Mouse (Mus musculus): Measurements from ENCODE around the gene Inpp5a. TPM values are rescaled to one million over a fixed set of nuclear protein-coding genes. Genes with fewer than 3 reads are reported as not detected.

Gene Inpp5a
- polyA plus RNA-seq, 1 experiment from 2014 or later = 24.4 TPM

GRCm38 (mm10) chr7:139495791-139496190 is 106.9 kb downstream of the Inpp5a start:
- H3K27me3 ChIP-seq = no peaks in the 10 kb centered on the region
- H3K27ac ChIP-seq = no peak overlapping the region
- no peak overlapping the region for H3K9ac ChIP-seq
- no peak; the same call in 1 of the 2 replicates for ATAC-seq (ENCODE audit: insufficient number of reproducible peaks, insufficient read depth, low FRiP score, low TSS enrichment, low read depth)
- 78% methylated on average over 6 of the region's 6 CpGs for WGBS
- no peaks in the 10 kb centered on the region for H3K36me3 ChIP-seq
- H3K4me1 ChIP-seq = no peaks in the 10 kb centered on the region
- no peaks in the 10 kb centered on the region for H3K9me3 ChIP-seq
- H3K4me2 ChIP-seq = no peak overlapping the region
- no peak overlapping the region for H3K4me3 ChIP-seq

- no peak for ATAC-seq (ENCODE audit: insufficient number of reproducible peaks, insufficient read depth, low FRiP score, low TSS enrichment, low read depth)
- no peak overlapping the region for H3K9ac ChIP-seq
- WGBS = 66% methylated on average over 19 of the region's 19 CpGs
Measured at GRCm38 (mm10) chr7:139498038-139498625, 109.2 kb downstream of the Inpp5a start.

GRCm38 (mm10) chr7:139504064-139504463 is 115.2 kb downstream of the Inpp5a start:
- 79% methylated on average over 7 of the region's 7 CpGs for WGBS
- Histone ChIP-seq H3K36me3 (no peaks in the 10 kb centered on the region), H3K9me3 (no peaks in the 10 kb centered on the region), H3K4me2 (no peak overlapping the region), H3K9ac (no peak overlapping the region), H3K4me3 (no peak overlapping the region), H3K27me3 (no peaks in the 10 kb centered on the region), H3K4me1 (peaks cover 9% of the 10 kb centered on the region), H3K27ac (no peak overlapping the region)
- no peak for ATAC-seq (ENCODE audit: insufficient number of reproducible peaks, insufficient read depth, low FRiP score, low TSS enrichment, low read depth)

More at GRCm38 (mm10) chr7:139498038-139498625, 109.2 kb downstream of the Inpp5a start:
- Histone ChIP-seq H3K4me1 (peaks cover 9% of the 10 kb centered on the region), H3K4me3 (no peak overlapping the region), H3K36me3 (no peaks in the 10 kb centered on the region), H3K27me3 (no peaks in the 10 kb centered on the region), H3K9me3 (no peaks in the 10 kb centered on the region), H3K4me2 (no peak overlapping the region), H3K27ac (no peak overlapping the region)

- peaks cover 2% of the 10 kb centered on the region; the same call in 1 of the 2 replicates for H3K4me1 ChIP-seq
- H3K36me3 ChIP-seq = no peaks in the 10 kb centered on the region
- no peak overlapping the region for H3K9ac ChIP-seq
- WGBS = 73% methylated on average over 9 of the region's 9 CpGs
- H3K27me3 ChIP-seq = no peaks in the 10 kb centered on the region
- H3K4me2 ChIP-seq = no peak overlapping the region
- ATAC-seq (ENCODE audit: insufficient number of reproducible peaks, insufficient read depth, low FRiP score, low TSS enrichment, low read depth) = no peak
- H3K9me3 ChIP-seq = no peaks in the 10 kb centered on the region
- H3K4me3 ChIP-seq = no peak overlapping the region
- no peak overlapping the region for H3K27ac ChIP-seq
Measured at GRCm38 (mm10) chr7:139506677-139507412, 117.9 kb downstream of the Inpp5a start.

- ATAC-seq (ENCODE audit: insufficient number of reproducible peaks, insufficient read depth, low FRiP score, low TSS enrichment, low read depth) = no peak
- Histone ChIP-seq H3K36me3 (peaks cover 5% of the 10 kb centered on the region; the same call in 1 of the 2 replicates), H3K4me3 (no peak overlapping the region), H3K4me2 (no peak overlapping the region), H3K27ac (no peak overlapping the region), H3K4me1 (no peaks in the 10 kb centered on the region), H3K9me3 (no peaks in the 10 kb centered on the region), H3K9ac (no peak overlapping the region), H3K27me3 (no peaks in the 10 kb centered on the region)
- WGBS = 86% methylated on average over 4 of the region's 4 CpGs
Measured at GRCm38 (mm10) chr7:139508938-139509337, 120.0 kb downstream of the Inpp5a start.

- Histone ChIP-seq H3K9ac (no peak overlapping the region), H3K4me3 (no peak overlapping the region), H3K4me2 (no peak overlapping the region), H3K9me3 (no peaks in the 10 kb centered on the region), H3K27me3 (no peaks in the 10 kb centered on the region), H3K36me3 (peaks cover 22% of the 10 kb centered on the region), H3K27ac (no peak overlapping the region), H3K4me1 (peaks cover 6% of the 10 kb centered on the region; the same call in 1 of the 2 replicates)
- WGBS = 75% methylated on average over 13 of the region's 13 CpGs
- no peak for ATAC-seq (ENCODE audit: insufficient number of reproducible peaks, insufficient read depth, low FRiP score, low TSS enrichment, low read depth)
Measured at GRCm38 (mm10) chr7:139515959-139516660, 127.2 kb downstream of the Inpp5a start.

- Histone ChIP-seq H3K36me3 (peaks cover 22% of the 10 kb centered on the region), H3K4me1 (peaks cover 6% of the 10 kb centered on the region; the same call in 1 of the 2 replicates), H3K4me3 (no peak overlapping the region), H3K4me2 (no peak overlapping the region), H3K9me3 (no peaks in the 10 kb centered on the region), H3K27me3 (no peaks in the 10 kb centered on the region), H3K27ac (no peak overlapping the region), H3K9ac (no peak overlapping the region)
- 90% methylated on average over 5 of the region's 5 CpGs for WGBS
- ATAC-seq (ENCODE audit: insufficient number of reproducible peaks, insufficient read depth, low FRiP score, low TSS enrichment, low read depth) = no peak
Measured at GRCm38 (mm10) chr7:139516661-139517016, 127.7 kb downstream of the Inpp5a start.

- H3K36me3 ChIP-seq = peaks cover 17% of the 10 kb centered on the region
- no peak overlapping the region for H3K9ac ChIP-seq
- no peak overlapping the region for H3K4me3 ChIP-seq
- H3K4me1 ChIP-seq = peaks cover 6% of the 10 kb centered on the region; the same call in 1 of the 2 replicates
- no peak overlapping the region for H3K27ac ChIP-seq
- no peaks in the 10 kb centered on the region for H3K9me3 ChIP-seq
- no peak for ATAC-seq (ENCODE audit: insufficient number of reproducible peaks, insufficient read depth, low FRiP score, low TSS enrichment, low read depth)
- WGBS = 72% methylated on average over 3 of the region's 3 CpGs
- H3K27me3 ChIP-seq = no peaks in the 10 kb centered on the region
- no peak overlapping the region for H3K4me2 ChIP-seq
Measured at GRCm38 (mm10) chr7:139518352-139518751, 129.4 kb downstream of the Inpp5a start.

GRCm38 (mm10) chr7:139528309-139529076 is 139.6 kb downstream of the Inpp5a start:
- WGBS = 37% methylated on average over 15 of the region's 15 CpGs
- H3K4me3 ChIP-seq = no peak overlapping the region
- peaks cover 41% of the 10 kb centered on the region for H3K36me3 ChIP-seq
- H3K9ac ChIP-seq = no peak overlapping the region
- no peaks in the 10 kb centered on the region for H3K4me1 ChIP-seq
- no peaks in the 10 kb centered on the region for H3K27me3 ChIP-seq
- H3K27ac ChIP-seq = no peak overlapping the region
- ATAC-seq (ENCODE audit: insufficient number of reproducible peaks, insufficient read depth, low FRiP score, low TSS enrichment, low read depth) = no peak
- no peak overlapping the region for H3K4me2 ChIP-seq
- H3K9me3 ChIP-seq = no peaks in the 10 kb centered on the region

GRCm38 (mm10) chr7:139529208-139529607 is 140.3 kb downstream of the Inpp5a start:
- no peak for ATAC-seq (ENCODE audit: insufficient number of reproducible peaks, insufficient read depth, low FRiP score, low TSS enrichment, low read depth)
- Histone ChIP-seq H3K4me1 (no peaks in the 10 kb centered on the region), H3K27me3 (no peaks in the 10 kb centered on the region), H3K9me3 (no peaks in the 10 kb centered on the region), H3K4me3 (no peak overlapping the region), H3K27ac (no peak overlapping the region), H3K4me2 (no peak overlapping the region), H3K36me3 (peaks cover 34% of the 10 kb centered on the region), H3K9ac (no peak overlapping the region)
